Mouse (Mus musculus) CD4-positive, CD25-positive, alpha-beta regulatory T cell, adult 2 months (primary cell): ENCODE data around the gene Klrd1.
"Not testable (repeated sequence)": the region's sequence is repeated elsewhere in the genome, so short reads cannot be mapped to it uniquely, and the experiment has no call there.

ENCODE experiments used
- DNase-seq: peaks from one replicate; pipeline ENCODE4 v3.0.0-alpha.2; 2012; ENCODE audit warnings: low read depth, low spot score

Klrd1 gene

GRCm38 (mm10) chr6:129591508-129591907, at the start of gene Klrd1:
TSS of gene Klrd1 (plus strand) at chr6:129591782.
- no peak for DNase-seq

- no peak for DNase-seq
Measured at GRCm38 (mm10) chr6:129541931-129542330, 49.7 kb upstream of the Klrd1 start.

GRCm38 (mm10) chr6:129542540-129542939, 49.0 kb upstream of the Klrd1 start:
- no peak for DNase-seq

- peak; percentile 73 for DNase-seq
Measured at GRCm38 (mm10) chr6:129543709-129544606, 47.6 kb upstream of the Klrd1 start.

DNA sequence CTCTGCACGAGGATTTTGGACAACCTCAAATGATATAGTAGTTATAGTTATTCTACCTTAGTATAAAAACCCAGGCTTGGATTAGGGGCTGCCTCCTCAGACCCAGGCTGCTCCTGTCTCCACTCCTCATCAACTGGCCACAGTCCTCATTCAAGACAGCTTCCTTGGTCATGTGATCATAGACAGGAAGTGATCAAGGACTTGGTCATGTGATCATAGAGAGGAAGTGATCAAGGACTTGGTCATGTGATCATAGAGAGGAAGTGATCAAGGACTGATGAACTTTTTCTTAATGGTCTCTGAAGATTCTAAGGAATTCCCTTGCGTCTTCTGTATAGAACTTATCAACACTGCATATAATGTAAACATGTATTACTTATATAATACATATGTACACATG, 44.3 kb upstream of the Klrd1 start:
- DNase-seq = no peak

GRCm38 (mm10) chr6:129548009-129548408, 43.6 kb upstream of the Klrd1 start:
- DNase-seq = no peak

- no peak for DNase-seq
Measured at GRCm38 (mm10) chr6:129557298-129558023, 34.1 kb upstream of the Klrd1 start.

- DNase-seq = peak; percentile 77
Measured at GRCm38 (mm10) chr6:129558946-129559640, 32.5 kb upstream of the Klrd1 start.

- no peak for DNase-seq
Measured at GRCm38 (mm10) chr6:129559641-129560027, 31.9 kb upstream of the Klrd1 start.

DNA sequence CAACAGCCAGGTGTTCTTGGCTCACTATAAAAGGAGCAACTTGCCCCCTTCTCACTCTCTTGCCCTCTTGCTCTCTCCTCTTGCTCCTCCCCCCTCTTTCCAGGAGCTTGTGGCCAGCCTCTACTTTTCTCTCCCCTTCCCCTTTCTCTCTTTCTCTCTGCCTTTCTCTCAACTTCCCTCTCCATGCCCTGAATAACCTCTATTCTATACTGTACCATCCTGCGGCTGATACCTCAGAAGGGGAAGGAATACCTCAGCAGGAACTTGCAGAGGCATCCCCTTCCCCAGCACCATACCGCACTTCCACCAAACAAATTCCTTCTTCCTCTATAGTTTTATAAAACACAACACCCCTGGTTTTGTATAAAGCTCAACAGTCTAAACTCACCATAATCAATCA, 26.3 kb upstream of the Klrd1 start:
- no peak for DNase-seq

DNA sequence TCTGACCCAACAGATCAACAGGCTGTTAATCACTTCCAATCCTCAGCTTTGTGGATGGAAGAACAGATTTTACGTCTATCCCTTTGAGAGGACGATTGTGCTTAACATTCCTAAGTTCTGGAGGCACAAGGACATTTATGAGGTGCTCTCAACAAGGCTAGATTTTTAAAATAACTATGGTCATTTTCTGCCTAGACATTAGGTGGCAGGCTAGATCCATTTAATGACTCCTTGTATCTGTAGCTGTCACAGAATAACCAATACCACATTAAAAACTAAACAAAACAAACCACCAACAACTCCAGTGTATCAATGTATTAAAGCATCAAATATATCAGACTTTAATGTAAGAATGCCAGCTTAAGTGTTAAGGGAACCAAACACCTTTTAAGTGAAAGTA, 16.3 kb upstream of the Klrd1 start:
- peak; percentile 33 for DNase-seq

DNA sequence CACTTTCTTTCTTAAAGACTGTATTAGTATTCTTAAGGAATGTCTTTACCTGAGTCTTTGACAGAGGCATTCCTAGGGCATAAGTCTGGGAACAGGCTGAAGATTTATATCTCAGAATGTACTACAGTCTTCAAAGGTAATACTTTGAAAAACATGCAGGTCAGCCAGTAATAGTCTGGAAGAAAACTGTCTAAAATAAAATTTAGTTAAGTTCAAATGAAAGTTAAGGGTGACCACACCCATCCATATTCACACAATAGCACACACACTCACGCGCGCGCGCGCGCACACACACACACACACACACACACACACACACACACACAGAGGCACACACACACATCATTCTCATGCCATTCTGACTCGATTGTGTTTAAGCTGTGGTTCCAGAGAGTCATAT, 14.0 kb upstream of the Klrd1 start, which contains the start of gene Klre1:
TSS of gene Klre1 (plus strand) at position 301 of the 400 bp plus-strand sequence.
- no peak for DNase-seq

GRCm38 (mm10) chr6:129581274-129581673, 10.3 kb upstream of the Klrd1 start:
- DNase-seq = peak; percentile 45

GRCm38 (mm10) chr6:129581896-129582295, 9.7 kb upstream of the Klrd1 start:
- DNase-seq = no peak

- no peak for DNase-seq
Measured at GRCm38 (mm10) chr6:129583014-129583413, 8.6 kb upstream of the Klrd1 start.

DNA sequence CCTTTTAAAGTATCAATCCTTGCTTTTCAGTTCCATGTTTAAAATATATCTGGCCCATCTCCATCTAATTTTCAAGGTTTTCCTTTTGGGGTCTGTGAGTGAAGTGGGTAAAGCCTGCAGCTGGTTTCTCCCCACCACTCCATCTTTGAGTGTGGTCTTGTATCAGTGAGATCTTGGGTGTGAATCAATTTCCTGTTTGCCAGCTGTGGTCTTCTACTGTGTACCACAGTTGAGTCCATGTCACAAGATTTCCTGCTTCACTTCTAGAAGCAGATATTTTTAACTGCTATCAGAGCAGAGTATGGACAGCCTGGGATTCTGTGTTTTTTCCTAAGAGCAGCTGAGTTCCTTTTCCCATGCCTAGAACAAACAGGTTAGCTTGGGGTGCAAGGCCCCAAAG, 16.8 kb downstream of the Klrd1 start:
- peak; percentile 37 for DNase-seq

DNA sequence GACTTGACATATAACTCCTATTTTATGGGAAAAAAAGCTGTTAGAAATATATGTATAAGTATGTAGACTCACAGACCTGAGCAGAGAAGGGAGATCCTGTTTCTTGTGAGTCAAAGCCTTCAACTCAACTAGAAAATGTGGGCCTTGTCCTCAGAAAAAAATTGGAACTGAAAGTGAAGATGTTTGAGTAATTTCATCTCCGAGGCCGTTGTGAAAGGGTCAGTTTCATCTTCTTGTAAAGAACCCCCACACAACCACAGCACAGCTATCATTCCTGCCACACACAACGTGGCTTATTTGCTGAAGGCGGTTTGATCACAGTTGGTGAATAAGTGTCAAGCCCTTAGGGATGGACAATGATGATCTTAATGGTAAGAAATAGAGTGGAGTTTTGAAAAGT, 32.2 kb downstream of the Klrd1 start, which contains the start of gene Klrk1:
TSS of gene Klrk1 (minus strand) at position 130 of the 400 bp plus-strand sequence.
- DNase-seq = no peak

DNA sequence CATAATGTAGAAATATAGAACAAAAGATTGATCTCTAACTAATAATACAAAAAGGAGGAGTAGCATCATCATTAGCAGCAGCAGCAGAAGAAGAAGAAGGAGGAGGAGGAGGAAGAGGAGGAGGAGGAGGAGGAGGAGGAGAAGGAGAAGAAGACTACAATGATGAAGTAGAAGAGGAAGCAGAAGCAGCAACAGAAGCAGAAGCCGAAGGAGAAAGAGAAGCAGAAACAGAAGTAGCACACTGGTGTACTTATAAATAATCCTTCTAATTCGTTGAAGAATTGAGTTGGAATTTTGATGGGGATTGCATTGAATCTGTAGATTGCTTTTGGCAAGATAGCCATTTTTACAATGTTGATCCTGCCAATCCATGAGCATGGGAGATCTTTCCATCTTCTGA, 39.5 kb downstream of the Klrd1 start:
- not testable (repeated sequence) for DNase-seq

GRCm38 (mm10) chr6:129643237-129643636, 51.7 kb downstream of the Klrd1 start, which contains the start of gene Klrc3:
TSS of gene Klrc3 (minus strand) at chr6:129643337.
- DNase-seq = not testable (repeated sequence)

DNA sequence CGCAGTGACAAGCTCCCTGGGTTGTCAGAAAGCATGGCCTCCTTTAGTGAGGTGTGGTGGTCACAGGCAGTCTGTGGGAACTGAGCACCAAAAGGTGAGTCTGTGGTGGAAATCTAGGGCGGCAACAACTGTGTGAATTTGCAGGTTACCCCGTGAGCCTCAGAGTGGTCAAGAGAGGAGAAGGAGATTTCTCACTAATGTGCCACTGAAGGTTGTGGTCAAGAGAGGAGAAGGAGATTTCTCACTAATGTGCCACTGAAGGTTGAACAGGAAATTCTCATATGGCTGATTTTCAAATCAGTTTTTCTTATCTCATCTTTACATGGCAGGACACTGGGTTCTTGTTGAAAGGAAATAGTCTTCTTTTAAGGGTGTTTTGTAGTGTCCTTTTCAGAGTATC, 52.5 kb downstream of the Klrd1 start:
- not testable (repeated sequence) for DNase-seq
